ENCODE assay signal across 9 mouse cellular contexts in the genomic region with DNA sequence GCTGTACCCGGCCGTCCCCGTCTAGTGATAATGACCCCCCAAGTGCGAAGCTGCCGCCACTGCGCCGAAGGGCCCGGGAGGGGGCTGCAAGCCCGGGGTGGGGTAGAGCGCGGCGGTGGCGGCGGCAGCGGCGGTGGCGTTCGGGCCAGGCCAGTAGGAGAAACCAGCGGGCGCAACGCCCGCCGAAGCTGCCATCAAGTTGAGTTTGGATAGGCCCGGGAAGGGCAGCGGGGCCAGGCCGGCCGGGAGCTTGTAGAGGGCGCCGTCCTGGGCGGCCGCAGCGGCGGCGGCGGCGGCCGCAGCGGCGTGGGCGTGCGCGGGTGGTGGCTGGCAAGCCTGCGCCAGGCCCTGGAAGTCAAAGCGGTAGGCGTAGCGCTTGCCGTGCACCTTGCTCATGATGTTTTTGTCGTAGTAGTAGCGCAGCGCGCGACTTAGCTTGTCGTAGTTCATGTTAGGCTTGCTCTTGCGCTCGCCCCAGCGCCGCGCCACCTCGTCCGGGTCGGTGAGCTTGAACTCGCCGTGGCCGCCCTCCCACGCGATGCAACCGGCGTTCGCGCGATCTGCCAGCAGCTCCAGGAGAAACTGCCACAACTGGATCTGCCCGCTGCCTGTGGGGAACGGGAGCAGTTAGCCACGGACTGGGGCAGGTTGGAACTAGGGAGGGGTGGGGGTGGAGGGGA. TPM values are rescaled to one million over a fixed set of nuclear protein-coding genes. Genes with fewer than 3 reads are reported as not detected.
DNase-seq lines count a peak whose midpoint lies in the region; ATAC-seq and TF ChIP-seq lines count a peak whose summit lies in the region.
"Had no signal": no experiment of that assay in that cellular context is flagged by ENCODE, and none has a peak within 500 bp of the region (broad histone marks: within the 10 kb centered on the region; RNA-seq: fewer than 3 reads in every experiment).

No protein-coding gene starts in this region.

- H3K9me3 ChIP-seq in lung, embryonic 14.5 days (ENCODE audit: low read depth, low read length), result no peaks in the 10 kb centered on the region
- no peaks in the 10 kb centered on the region for H3K9me3 ChIP-seq in intestine, postnatal 0 days (ENCODE audit: control insufficient read depth)
- H3K9me3 ChIP-seq in neural tube, embryonic 15.5 days (replicated peaks), result no peaks in the 10 kb centered on the region

- under 1% methylated on average over 73 of the region's 74 CpGs for WGBS in lung, embryonic 14.5 days
- under 1% methylated on average over 73 of the region's 74 CpGs for WGBS in intestine, postnatal 0 days
- WGBS in neural tube, embryonic 15.5 days, result 1% methylated on average over 67 of the region's 74 CpGs

- peak overlapping the region; percentile 25; the same call in 1 of the 2 replicates for H3K4me3 ChIP-seq in lung, embryonic 14.5 days (ENCODE audit: low read depth, low read length)
- H3K4me3 ChIP-seq in intestine, postnatal 0 days (ENCODE audit: low read depth, low read length), result peak overlapping the region; percentile 37
- peak overlapping the region; percentile 45 for H3K4me3 ChIP-seq in neural tube, embryonic 15.5 days (replicated peaks)

- no peak for ATAC-seq in lung, embryonic 14.5 days (ENCODE audit: insufficient read depth)
- no peak for ATAC-seq in intestine, postnatal 0 days
- no peak for ATAC-seq in neural tube, embryonic 15.5 days (ENCODE audit: low FRiP score)

- DNase-seq in adrenal gland, postnatal 14 days, result peak; percentile 34
- DNase-seq in adrenal gland, adult 8-10 months, result no peak
- no peak for DNase-seq in lung, embryonic 14.5 days
- no peak for DNase-seq in lung, postnatal 4 days
- no peak for DNase-seq in left cerebral cortex, adult 11 months (ENCODE audit: low spot score)
- no peak for DNase-seq in layer of hippocampus, adult 9-10 months (ENCODE audit: low spot score)

- H3K27me3 ChIP-seq in lung, embryonic 14.5 days (ENCODE audit: insufficient read depth, low read length), result peaks cover 80% of the 10 kb centered on the region
- peaks cover 72% of the 10 kb centered on the region for H3K27me3 ChIP-seq in intestine, postnatal 0 days (replicated peaks; ENCODE audit: control insufficient read depth, insufficient read depth, low read length)
- peaks cover 87% of the 10 kb centered on the region for H3K27me3 ChIP-seq in neural tube, embryonic 15.5 days (replicated peaks)

- peak overlapping the region; percentile 55 for H3K4me2 ChIP-seq in lung, embryonic 14.5 days
- peak overlapping the region; percentile 61 for H3K4me2 ChIP-seq in intestine, postnatal 0 days (replicated peaks; ENCODE audit: low read depth)
- H3K4me2 ChIP-seq in neural tube, embryonic 15.5 days, result peak overlapping the region; percentile 85

- no peaks in the 10 kb centered on the region for H3K36me3 ChIP-seq in lung, embryonic 14.5 days (ENCODE audit: insufficient read depth)
- H3K36me3 ChIP-seq in intestine, postnatal 0 days (ENCODE audit: control insufficient read depth, insufficient read depth), result no peaks in the 10 kb centered on the region
- no peaks in the 10 kb centered on the region for H3K36me3 ChIP-seq in neural tube, embryonic 15.5 days

- H3K27ac ChIP-seq in lung, embryonic 14.5 days (ENCODE audit: low read depth), result no peak overlapping the region
- H3K27ac ChIP-seq in intestine, postnatal 0 days (ENCODE audit: low read depth, low read length), result no peak overlapping the region
- no peak overlapping the region for H3K27ac ChIP-seq in neural tube, embryonic 15.5 days (replicated peaks)

- no peak overlapping the region; the same call in 1 of the 2 replicates for H3K9ac ChIP-seq in lung, embryonic 14.5 days
- H3K9ac ChIP-seq in intestine, postnatal 0 days (ENCODE audit: low read depth, low read length), result no peak overlapping the region
- peak overlapping the region; percentile 40 for H3K9ac ChIP-seq in neural tube, embryonic 15.5 days (replicated peaks)

- no peak for TF ChIP-seq CTCF in lung, embryonic 14.5 days (IDR thresholded peaks at IDR 0.05; ENCODE audit: low read depth)
- TF ChIP-seq CTCF in intestine, postnatal 0 days (IDR thresholded peaks at IDR 0.05; ENCODE audit: low read depth), result no peak

- H3K4me1 ChIP-seq in lung, embryonic 14.5 days (ENCODE audit: insufficient read depth), result no peaks in the 10 kb centered on the region
- no peaks in the 10 kb centered on the region for H3K4me1 ChIP-seq in intestine, postnatal 0 days (replicated peaks; ENCODE audit: control insufficient read depth, insufficient read depth, low read length)
- H3K4me1 ChIP-seq in neural tube, embryonic 15.5 days, result peaks cover 36% of the 10 kb centered on the region

RNA-seq across cellular contexts. Expression of gene Fev, which starts 3.0 kb away (rescaled TPM):
- total RNA-seq in adrenal gland, postnatal 14 days (2021), result 1.0 and 1.8 TPM in 2 replicates
- 1 to 10 TPM in 3 of 4 experiments, under 1 TPM in 1; 0.93 to 6.3 (median 2.8) TPM for total RNA-seq in adrenal gland, adult 8-10 months (2022)
- polyA plus RNA-seq in lung, embryonic 14.5 days (2014; fragmentation: Nextera tagmentation; extraction: Ambion mirVana), result not detected in 2 replicates
- polyA plus RNA-seq in intestine, postnatal 0 days (2015; fragmentation: Nextera tagmentation; extraction: Ambion mirVana), result 0.59 and 1.3 TPM in 2 replicates
- polyA plus RNA-seq in neural tube, embryonic 15.5 days (2015; fragmentation: Nextera tagmentation; extraction: Ambion mirVana), result 0.73 TPM in 1 of 2 replicates, not detected in the other
- total RNA-seq: common myeloid progenitor, adult 5-6 weeks had no signal

RNA-seq across cellular contexts. Expression of gene Cryba2, which starts 10.7 kb away (rescaled TPM):
- 0.44 and 1.2 TPM in 2 replicates for total RNA-seq in adrenal gland, postnatal 14 days (2021)
- total RNA-seq in adrenal gland, adult 8-10 months (2022), result 1 to 10 TPM in 3 of 4 experiments, under 1 TPM in 1; 0.56 to 2.1 (median 1.4) TPM
- polyA plus RNA-seq in lung, embryonic 14.5 days (2014; fragmentation: Nextera tagmentation; extraction: Ambion mirVana), result not detected in 2 replicates
- polyA plus RNA-seq in intestine, postnatal 0 days (2015; fragmentation: Nextera tagmentation; extraction: Ambion mirVana), result 0.71 and 1.2 TPM in 2 replicates
- 0.41 and 1.5 TPM in 2 replicates for polyA plus RNA-seq in neural tube, embryonic 15.5 days (2015; fragmentation: Nextera tagmentation; extraction: Ambion mirVana)
- total RNA-seq: common myeloid progenitor, adult 5-6 weeks had no signal

RNA-seq across cellular contexts. Expression of gene Cdk5r2, which starts 27.5 kb away (rescaled TPM):
- 4.1 and 5.8 TPM in 2 replicates for total RNA-seq in adrenal gland, postnatal 14 days (2021)
- total RNA-seq in adrenal gland, adult 8-10 months (2022), result 1 to 10 TPM; 4.2 to 6.2 (median 6.0) TPM
- polyA plus RNA-seq in lung, embryonic 14.5 days (2014; fragmentation: Nextera tagmentation; extraction: Ambion mirVana), result not detected in 2 replicates
- polyA plus RNA-seq in intestine, postnatal 0 days (2015; fragmentation: Nextera tagmentation; extraction: Ambion mirVana), result 0.13 and 0.29 TPM in 2 replicates
- 10.0 and 11.6 TPM in 2 replicates for polyA plus RNA-seq in neural tube, embryonic 15.5 days (2015; fragmentation: Nextera tagmentation; extraction: Ambion mirVana)
- total RNA-seq: common myeloid progenitor, adult 5-6 weeks had no signal

RNA-seq across cellular contexts. Expression of gene Cfap65, which starts 53.2 kb away (rescaled TPM):
- total RNA-seq in adrenal gland, postnatal 14 days (2021), result not detected in 2 replicates
- under 1 TPM in 1 of 4 experiments, not detected in 3; 0.03 TPM for total RNA-seq in adrenal gland, adult 8-10 months (2022)
- polyA plus RNA-seq in lung, embryonic 14.5 days (2014; fragmentation: Nextera tagmentation; extraction: Ambion mirVana), result 0.05 and 0.14 TPM in 2 replicates
- polyA plus RNA-seq in intestine, postnatal 0 days (2015; fragmentation: Nextera tagmentation; extraction: Ambion mirVana), result 0.03 and 0.04 TPM in 2 replicates
- 0.41 and 0.43 TPM in 2 replicates for polyA plus RNA-seq in neural tube, embryonic 15.5 days (2015; fragmentation: Nextera tagmentation; extraction: Ambion mirVana)
- total RNA-seq: common myeloid progenitor, adult 5-6 weeks had no signal
